Mouse (Mus musculus): Measurements from ENCODE around the gene Strada. TPM values are rescaled to one million over a fixed set of nuclear protein-coding genes. Genes with fewer than 3 reads are reported as not detected.

Gene Strada
- total RNA-seq, 1 experiment from 2014 or later, result 20.0 TPM

DNA sequence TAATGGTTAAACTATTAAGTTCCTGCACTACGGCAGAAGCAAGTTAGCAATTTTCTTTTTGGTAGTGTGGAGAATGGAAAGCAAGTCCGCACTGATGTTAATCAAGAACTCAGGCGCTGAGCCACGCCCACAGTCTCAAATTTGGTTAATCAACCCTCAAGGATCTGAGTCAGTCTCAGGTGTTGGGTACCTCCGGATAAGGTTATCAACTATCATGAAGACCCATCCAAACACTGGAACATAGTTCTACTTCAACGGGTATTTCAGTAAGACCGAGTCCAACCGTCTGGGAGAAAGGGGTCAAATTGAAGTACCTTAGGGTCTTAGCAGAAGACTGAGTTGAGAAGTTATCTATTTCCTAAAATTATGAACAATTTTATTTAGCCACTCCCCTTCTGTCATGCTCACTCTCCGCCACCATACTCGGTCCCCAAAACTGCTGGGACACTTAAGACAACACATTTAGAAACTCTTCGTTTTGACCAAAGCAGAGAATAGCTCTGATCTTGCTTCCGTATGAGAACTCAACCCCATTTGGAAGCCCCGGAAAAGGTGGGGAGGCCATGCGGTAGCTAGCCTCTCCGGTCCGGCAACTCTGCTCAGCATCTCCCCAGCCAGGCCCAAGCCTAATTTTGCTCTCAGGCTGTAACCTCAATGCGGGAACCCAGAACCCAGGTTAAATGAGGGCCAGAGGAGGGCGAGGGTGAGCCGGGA is 9.2 kb downstream of the Strada start:
- ATAC-seq (replicated peaks; ENCODE audit: insufficient number of reproducible peaks, low FRiP score, low TSS enrichment, poor library complexity, severe bottlenecking), result peak; percentile 32; the same call in 1 of the 2 replicates

DNA sequence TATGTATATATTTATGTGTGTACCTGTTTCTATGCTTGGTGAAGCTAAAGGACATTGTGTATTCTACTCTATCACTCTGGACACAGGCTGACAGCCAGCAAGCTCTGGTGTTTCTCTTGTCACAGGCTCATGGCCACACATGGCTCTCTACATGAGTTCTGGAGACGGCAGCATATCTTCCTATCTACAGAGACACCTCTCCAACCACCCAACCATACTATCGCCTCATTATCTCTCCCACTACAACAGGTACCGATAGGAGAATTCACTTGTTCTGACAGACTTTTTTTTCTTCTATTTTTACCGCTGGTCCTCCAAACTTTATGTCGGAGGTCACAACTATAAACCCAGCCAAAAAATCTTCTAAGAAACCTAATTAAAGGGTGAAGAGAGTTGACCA is 9.7 kb downstream of the Strada start:
- no peak for ATAC-seq (replicated peaks; ENCODE audit: insufficient number of reproducible peaks, low FRiP score, low TSS enrichment, poor library complexity, severe bottlenecking)

DNA sequence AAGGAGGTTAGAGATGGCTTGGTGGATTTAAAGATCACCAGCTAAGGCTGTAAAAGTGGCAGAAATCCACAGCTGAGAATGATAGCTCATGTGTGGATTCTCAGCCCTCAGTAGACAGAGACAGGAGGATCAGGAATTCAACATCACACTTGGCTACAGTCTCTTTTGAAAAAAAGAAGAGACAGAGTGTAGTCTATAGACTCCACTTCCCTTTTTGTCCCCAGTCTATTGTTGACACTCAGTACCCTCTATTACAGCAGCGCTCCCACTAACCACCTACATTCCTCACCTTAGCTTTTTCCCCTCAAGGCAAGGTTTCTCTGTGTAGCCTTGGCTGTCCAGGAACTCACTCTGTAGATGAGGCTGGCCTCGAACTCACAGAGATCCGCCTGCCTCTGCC is 10.3 kb downstream of the Strada start:
- no peak for ATAC-seq (replicated peaks; ENCODE audit: insufficient number of reproducible peaks, low FRiP score, low TSS enrichment, poor library complexity, severe bottlenecking)

DNA sequence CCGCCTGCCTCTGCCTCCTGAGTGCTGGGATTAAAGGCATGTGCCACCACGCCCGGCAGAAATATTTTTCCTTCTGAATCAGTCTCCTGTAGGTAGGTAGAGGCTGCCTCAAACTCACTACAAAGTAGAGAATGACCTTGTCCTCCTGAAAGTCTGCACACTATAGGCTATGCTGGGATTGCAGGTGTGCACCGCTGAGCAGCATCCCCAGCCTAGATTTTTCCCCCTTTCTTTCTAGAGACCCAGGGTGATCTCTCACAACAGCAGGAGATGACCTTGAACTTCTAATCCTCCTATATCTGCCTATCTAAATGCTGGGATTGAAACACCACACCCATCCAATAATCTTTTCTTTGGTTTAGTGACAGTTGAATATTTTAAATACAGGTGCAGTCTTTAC is 14.6 kb downstream of the Strada start:
- ATAC-seq (replicated peaks; ENCODE audit: insufficient number of reproducible peaks, low FRiP score, low TSS enrichment, poor library complexity, severe bottlenecking), result no peak

DNA sequence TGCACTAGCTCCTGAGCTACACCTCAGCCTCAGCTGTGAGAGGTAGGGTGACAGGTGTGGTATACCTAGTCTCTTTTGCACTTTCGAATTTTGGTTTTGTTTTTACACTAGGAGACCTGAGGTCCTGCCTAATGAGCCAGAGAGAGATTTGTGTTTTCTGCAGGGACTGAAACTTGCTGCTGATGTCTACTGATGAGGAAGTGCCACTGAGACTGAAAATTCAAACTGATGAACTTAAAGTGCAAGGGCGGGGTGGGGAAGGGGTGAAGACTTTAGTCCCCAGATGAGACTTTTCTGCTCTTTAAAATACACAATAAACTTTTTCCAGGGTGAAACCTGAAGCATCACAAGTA is 21.5 kb downstream of the Strada start:
- ATAC-seq (replicated peaks; ENCODE audit: insufficient number of reproducible peaks, low FRiP score, low TSS enrichment, poor library complexity, severe bottlenecking), result no peak

DNA sequence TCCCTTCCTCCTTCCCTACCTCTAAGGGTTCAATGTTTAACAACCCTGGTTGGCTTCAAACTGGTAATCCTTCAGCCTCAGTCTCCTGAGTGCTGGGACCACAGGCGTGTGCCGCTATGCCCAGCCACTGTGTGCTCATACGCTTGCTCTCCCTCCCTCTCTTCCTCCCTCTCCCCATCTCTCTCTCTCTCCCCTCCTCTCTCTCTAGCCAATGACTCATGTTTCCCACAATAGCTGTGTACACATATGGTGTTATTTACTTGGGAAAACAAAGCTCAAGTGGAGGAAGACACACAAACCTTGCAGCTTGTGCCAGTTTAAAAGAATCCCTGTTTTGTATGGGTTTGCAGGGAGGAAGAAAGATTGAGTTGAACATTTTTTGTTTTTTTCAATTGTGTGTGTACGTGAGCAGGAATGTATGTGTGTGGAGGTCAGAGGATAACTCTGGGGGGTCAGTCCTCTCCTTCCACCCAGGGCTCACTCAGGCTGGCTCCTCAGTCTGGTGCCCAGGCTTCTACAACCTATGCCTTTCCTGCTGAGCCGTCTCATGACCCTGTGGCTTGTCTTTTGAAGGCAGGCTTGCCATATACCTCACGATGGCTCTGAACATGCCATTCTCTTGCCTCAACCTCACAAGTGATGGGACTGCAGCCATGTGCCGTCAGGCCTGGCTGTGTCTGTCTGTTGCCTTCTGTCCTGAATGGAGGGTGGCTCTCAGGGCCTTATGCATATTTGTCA is 22.1 kb downstream of the Strada start:
- no peak for ATAC-seq (replicated peaks; ENCODE audit: insufficient number of reproducible peaks, low FRiP score, low TSS enrichment, poor library complexity, severe bottlenecking)

DNA sequence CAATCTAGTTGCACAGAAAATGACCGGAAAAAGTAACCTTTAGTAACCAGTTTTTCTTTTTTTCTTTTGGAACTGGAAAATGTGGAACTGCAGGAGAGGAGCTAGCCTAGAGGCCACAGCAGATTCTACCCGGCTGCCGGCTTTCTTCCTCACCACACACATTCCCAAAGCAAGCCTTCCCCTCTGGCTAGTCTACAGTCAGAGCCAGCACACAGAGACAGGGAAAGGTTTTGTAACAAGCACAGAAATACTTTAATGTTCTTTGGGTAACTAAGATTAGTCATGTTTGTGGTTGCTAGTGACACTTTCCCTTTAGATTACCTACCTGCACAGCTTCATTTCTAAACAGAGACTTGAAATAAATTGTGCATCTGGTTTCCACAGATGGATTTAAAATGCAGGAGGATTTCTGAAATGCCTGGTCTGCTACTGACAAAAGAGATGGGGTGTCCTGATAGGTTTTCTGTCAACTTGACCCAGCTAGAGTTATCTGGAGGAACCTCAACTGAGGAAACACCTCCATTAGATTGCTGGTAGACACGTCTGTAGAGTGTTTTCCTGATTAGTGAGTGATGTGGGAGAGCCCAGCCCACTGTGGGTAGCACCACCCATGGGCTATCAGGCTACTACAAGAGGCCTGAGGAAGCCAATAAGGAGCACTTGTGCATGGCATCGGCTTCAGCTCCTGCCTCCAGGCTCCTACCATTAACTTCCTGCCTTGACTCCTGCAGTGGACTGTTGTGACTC is 23.8 kb downstream of the Strada start:
- ATAC-seq (replicated peaks; ENCODE audit: insufficient number of reproducible peaks, low FRiP score, low TSS enrichment, poor library complexity, severe bottlenecking), result 0 out of 2 replicates have a peak, but pooled peaks have one; percentile 10

DNA sequence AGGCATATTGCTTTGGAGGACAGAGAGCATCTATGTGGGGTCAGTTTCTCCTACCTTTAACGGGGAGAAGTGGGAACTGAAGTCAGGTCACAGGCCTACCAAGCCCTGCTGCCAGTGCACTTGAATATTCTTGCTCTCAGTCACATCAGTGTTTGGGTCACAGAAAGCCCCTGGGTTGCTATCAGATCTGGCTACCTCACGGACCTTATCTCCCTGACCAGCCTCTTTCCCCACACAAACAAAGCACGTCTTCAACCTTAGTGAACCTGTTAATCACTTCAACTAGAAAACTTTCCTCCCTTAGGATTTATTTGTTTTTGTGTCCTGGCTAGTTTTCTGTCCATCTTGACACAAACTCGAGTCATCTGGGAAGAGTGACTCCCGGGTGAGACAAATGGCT is 25.6 kb downstream of the Strada start:
- no peak for ATAC-seq (replicated peaks; ENCODE audit: insufficient number of reproducible peaks, low FRiP score, low TSS enrichment, poor library complexity, severe bottlenecking)

DNA sequence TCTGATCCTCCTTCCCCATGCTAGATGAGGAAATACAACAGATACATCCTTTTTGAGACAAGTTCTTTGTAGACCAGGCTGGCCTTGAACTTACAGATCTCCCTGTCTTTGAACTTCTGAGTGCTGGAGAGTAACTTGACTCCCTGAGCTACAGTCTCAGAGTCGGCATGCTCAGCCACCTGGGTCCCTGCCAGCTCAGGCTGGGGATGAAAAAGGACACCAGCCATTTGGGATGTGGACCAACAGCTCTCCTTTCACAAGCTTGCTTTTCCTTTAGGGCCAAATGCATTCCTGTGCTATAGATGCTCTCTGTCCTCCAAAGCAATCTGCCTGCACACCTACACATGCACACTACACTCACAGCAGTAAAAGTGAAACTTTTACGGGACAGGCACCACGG is 26.9 kb downstream of the Strada start:
- ATAC-seq (replicated peaks; ENCODE audit: insufficient number of reproducible peaks, low FRiP score, low TSS enrichment, poor library complexity, severe bottlenecking), result no peak

DNA sequence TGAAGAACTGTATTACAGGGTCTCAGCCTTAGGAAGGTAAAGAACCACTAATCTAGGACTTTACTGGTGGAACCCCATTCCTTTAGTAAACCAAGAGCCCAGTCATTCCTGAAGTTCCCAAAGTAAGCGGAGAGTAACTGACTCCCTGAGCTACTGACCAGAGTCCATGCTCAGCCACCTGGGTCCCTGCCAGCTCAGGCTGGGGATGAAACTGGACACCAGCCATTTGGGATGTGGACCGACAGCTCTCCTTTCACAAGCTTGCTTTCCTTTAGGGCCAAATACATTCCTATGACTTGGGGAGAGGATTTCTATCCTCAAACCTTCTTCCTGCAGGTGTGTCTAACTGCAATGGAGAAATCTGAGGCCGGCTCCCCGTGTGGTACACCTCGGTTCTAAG is 27.6 kb downstream of the Strada start:
- ATAC-seq (replicated peaks; ENCODE audit: insufficient number of reproducible peaks, low FRiP score, low TSS enrichment, poor library complexity, severe bottlenecking), result no peak

DNA sequence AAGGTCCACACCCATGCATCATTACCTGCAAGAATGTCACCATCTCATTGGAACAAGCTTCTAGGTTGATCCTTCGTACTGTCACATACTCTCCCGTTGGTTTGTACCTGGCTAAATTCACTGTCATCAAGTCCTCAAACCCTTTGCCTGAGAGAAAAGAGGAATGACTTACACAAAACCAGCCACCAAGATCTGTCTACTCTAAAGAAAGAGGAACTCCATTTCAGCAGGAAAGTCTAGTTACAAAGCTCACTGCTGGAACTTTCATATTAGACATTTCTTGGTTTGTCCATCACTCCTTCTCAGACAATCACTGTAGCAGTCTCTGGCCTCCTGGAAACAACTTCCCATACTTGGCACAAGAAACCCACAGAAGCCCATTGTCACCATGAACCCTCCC is 28.7 kb downstream of the Strada start:
- ATAC-seq (replicated peaks; ENCODE audit: insufficient number of reproducible peaks, low FRiP score, low TSS enrichment, poor library complexity, severe bottlenecking), result 0 out of 2 replicates have a peak, but pooled peaks have one; percentile 40

DNA sequence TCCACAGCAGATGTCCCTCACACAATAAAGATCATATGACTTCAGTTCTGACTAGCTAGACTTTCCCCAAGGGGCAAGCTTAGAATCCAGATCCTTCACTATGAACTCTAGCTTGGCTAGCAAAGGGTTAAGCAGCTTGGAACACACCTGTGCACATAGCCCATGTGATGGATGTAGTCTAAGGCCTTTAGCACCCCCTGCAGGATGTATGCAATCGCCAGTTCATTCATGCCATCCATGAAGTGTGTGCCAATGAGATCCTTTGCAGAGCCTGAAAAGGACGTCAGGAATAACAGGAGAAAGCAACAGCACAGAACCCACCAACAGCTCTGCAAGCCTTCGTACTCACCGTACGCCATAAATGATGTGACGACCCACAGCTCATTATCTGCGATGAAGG is 31.2 kb downstream of the Strada start:
- no peak for ATAC-seq (replicated peaks; ENCODE audit: insufficient number of reproducible peaks, low FRiP score, low TSS enrichment, poor library complexity, severe bottlenecking)

DNA sequence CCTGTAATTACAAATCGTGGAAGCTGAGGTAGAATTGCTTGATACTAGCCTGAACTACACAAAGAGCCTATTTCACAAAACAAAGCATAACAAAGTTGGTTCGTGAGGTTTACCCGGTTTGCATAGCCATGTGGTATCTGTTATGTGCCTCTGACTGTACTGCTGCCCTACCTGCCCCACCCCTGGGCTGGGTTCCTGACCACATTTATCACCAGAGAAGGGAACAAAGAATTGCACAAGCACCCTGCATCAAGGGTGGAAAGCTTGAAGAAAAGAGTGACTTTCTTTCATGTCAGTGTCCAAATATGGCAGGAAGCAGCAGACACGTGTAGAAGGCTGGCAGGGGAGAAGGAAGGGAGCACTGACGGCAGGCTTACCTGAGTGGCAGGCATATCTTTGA is 34.5 kb downstream of the Strada start:
- peak; percentile 85 for ATAC-seq (replicated peaks; ENCODE audit: insufficient number of reproducible peaks, low FRiP score, low TSS enrichment, poor library complexity, severe bottlenecking)

DNA sequence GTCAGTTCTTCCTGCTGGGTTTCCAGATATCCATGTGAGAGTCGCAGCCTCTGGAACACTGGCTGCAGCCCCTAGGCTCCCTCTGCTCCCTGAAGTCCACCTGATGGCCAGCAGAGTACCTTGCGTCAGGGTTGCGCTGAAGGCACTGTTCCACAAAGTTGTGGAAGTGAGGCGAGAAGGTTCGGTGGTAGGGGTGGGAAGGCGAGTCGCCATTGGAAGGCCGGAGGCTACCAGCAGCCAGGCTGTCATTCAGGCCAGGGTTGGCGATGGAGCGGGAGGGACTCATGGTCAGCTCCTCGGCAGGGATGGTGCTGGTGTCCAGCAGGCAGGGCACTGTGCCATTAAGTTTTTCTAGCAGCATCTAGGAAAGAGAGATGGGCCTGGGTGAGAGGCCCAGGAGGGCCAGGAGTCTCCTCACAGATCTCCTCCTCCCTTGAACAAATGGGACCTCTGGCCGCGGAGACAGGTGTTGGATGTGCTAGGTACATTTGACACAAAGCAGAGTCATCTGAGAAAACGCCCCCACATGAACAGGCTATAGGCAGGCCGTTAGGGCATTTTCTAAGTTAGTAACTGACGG is 37.3 kb downstream of the Strada start:
- ATAC-seq (replicated peaks; ENCODE audit: insufficient number of reproducible peaks, low FRiP score, low TSS enrichment, poor library complexity, severe bottlenecking), result no peak

DNA sequence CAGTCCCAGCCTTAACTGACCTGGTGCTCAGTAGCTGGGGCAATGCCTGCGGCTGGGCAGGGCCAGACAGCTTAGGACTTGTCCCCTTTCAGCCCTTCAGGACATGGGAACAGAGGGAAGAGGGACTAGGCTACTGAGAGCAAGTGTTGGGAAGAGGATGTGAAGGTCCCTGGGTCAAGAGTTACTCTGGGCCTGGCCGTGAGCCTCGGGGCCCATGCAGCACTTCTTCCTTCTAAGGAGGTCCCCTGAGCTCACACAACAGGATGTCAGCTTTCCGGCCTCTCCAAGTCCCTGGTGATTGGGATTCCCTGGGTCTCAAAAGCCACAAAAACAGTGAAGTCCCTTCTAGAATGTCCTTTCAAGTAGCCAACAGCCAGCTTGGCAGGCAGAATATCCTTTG is 38.4 kb downstream of the Strada start:
- no peak for ATAC-seq (replicated peaks; ENCODE audit: insufficient number of reproducible peaks, low FRiP score, low TSS enrichment, poor library complexity, severe bottlenecking)

DNA sequence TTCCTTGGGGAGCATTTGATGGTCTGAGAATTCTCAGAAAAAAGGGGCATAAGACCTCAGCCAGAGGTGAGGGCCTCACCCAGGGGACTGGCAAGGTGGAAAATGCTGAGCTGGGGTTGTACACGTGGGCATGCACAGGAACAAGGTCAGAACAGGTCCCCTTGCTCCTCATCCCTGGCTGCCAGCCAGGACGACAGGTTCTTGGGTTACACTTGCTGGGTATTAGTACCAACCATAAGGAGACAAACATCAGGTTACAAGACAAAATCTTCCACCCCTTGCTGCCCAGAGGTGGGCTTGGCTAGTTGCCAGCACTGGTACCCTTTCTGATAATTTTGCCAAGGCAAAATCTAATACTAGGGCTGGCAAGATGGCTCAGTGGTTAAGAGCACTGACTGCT is 39.7 kb downstream of the Strada start:
- ATAC-seq (replicated peaks; ENCODE audit: insufficient number of reproducible peaks, low FRiP score, low TSS enrichment, poor library complexity, severe bottlenecking), result no peak

DNA sequence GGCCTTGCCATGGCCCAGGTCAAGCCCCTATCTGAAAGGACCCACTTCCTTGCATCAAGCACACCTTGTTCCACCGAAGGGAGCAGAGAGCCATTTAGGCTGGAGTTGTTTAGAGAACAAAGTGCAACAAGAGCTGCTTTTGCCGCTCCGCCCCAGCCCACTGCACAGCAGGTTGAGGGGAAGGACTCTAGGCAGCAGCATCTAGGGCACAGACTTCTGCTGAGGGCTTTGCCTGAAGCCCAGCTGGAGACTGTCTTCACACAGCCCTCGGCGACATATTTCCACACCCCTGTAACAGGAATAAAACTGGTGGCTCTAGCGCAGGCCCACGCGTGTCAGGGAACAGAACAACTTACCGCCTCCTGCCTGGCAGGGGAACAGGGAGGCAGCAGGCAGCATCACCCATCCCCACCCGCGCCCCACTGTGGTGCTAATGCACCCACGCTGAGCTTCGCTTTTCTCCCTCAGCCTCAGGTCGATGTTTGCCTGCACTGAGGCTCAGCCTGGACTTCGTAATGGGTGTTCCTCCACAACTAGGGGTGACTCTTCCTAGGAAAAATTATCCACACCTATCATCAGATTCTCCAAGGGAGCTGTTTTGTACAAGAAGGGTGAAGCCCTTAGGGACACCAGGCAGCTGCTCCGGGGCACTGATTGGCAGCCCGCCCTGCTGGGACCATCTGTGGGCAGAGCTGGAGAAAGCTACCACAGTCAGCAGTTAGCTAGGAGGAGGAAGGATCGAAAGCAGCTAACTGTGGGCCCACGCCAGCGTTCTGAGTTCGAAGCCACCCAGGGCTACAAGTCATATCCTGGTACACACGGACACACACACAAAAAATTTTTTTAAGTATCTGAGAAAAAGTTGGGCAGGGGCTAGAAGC is 40.9 kb downstream of the Strada start, which contains the start of the genes Gm10840 and Limd2:
TSS of gene Gm10840 (plus strand) at position 10 of the 881 bp plus-strand sequence.
TSS of gene Limd2 (minus strand) at position 20 of the 881 bp plus-strand sequence.
- 0 out of 2 replicates have a peak, but pooled peaks have one; percentile 2 for ATAC-seq (replicated peaks; ENCODE audit: insufficient number of reproducible peaks, low FRiP score, low TSS enrichment, poor library complexity, severe bottlenecking)

Data from monocyte, adult 5-6 weeks (primary cell).